Mouse (Mus musculus) thymus, postnatal 36 days (tissue): ENCODE measurements around the gene Kcna2.
A peak's percentile ranks its signal among the peaks of the same experiment; 100 is the strongest.

ENCODE experiments used
- DNase-seq, 2 experiments: peaks; one replicate each; pipeline ENCODE4 v3.0.0; 2022; ENCODE audit warnings: mixed read lengths in 2 of 2

The Kcna2 gene

DNA sequence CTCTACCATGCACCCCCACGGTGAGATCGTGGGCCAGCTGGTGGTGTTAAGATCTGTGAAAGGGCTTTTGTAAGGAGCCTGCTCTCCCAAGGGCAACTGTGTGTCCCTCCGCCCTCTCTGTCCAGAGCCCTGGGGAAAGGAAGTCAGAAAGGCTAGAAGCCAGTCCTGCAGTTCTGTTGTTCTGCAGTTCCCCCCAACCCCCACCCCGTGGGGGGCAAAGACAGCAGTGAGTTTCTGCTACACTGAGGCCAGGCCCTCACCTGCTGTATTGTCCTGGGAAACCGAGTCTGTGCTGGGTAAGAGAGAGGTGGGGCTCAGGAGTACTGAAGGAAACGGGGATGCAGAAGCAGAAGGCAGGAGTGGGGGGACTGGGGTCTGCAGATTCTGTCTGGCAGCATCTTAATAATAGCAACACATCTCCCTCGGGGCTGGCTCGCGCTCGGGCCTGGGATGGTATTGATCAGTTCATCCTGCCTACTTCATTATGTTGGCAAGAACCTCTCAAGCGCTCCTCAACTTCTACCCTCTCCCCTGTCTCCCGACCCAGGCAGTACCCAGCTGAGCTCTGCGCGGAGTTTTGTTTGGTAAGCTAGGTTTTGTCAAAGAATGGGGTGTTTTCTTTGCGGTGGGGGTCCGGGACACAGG, at the start of gene Kcna2:
Gene Kcna2, plus strand, starts transcription at position 336 of the 645 bp plus-strand sequence.
- peak in 1 of 2 experiments; percentile 43 for DNase-seq

DNA sequence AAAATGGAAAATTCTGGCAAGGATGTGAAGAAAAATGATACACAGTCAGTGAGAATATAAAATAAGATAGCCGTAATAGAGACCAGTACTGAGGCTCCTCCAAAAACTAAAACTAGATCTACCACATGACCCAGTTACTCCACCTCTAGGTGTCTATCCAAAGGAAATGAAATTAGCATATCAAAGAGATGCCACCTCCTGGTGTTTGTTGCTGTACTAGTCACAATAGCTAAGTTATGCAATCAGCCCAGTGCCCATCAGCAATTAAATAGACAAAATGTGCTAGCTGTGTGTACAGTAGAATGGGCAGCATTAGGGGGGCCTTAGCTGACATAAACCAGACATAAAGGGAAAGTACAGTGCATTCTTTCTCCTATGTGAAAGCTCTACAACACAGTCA, 39.5 kb upstream of the Kcna2 start:
- DNase-seq, result no peak

DNA sequence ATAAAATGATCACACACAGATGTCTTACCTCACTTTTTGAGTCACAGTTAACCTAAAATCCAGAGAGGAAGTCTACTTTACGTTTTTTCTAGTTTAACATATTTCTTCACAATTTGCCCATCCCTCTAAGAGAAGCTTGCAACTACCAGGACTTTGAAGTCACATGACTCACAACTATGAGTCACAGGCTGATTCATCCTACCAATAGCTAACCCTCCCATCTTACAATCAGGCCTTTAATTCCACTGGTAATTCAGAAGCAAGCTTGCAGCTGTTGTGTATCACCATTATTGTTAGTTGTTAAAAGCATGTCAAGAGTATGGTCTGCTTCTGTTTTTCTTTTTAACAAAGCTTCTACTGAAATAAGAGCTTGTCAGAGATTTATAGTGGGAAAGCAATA, 38.2 kb upstream of the Kcna2 start:
- no peak for DNase-seq

DNA sequence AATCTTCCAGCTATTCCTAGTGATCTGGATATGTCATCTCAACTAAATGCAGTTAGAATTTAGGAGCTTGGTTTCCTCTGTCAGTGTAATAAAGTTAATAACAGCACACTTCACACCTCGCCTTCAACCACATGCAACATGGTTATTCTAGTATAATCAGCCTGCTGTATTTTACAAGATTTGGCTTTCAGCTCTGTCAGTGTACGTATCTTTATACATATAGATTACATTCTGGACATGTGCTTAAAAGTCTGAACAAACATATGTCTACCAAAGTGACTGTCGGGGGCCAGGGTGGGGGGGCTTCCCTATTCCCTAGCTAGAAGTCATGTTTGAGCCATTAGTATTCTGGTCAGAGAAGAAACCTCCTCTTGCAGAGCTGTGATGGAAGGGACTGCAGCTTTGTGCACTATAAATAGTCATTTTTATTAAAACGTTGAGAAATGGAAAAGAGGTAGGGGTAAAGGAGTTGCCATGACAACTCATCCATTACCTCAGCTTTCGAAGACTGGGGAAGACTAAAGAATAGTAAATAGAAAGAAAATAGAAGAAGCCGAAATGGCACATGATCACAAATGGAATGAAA, 35.3 kb upstream of the Kcna2 start:
- no peak for DNase-seq

DNA sequence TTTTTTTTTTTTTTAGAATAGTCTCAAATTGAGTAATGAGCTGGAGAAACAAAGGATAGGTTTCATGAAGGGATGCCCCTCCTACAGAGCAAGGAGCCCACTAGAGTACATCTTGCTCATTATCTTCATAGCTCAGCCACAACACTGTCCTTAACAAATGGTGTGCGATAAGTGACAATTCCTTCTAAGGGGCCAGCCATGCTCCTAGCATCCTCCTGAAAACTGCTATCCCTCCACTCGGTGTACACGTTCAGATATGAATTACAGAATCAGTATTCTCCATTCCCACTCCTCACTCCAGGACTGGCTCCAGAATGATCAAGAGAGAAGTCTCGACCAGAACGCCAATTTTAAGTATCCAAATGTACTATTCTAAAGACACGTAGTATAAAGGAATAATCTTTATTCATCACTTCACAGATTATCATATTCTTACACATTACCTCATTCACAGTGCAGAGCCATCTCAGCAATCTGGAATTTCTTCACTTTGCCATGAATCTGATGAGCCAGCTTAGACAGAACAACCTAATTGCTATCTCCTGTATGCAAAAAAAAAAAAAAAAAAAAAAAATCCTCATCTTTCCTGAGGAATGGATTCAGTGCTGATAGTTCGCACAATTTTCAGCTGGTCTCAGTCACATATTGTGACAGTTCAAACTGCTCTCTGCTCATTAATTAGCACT, 34.6 kb upstream of the Kcna2 start:
- DNase-seq, result no peak

DNA sequence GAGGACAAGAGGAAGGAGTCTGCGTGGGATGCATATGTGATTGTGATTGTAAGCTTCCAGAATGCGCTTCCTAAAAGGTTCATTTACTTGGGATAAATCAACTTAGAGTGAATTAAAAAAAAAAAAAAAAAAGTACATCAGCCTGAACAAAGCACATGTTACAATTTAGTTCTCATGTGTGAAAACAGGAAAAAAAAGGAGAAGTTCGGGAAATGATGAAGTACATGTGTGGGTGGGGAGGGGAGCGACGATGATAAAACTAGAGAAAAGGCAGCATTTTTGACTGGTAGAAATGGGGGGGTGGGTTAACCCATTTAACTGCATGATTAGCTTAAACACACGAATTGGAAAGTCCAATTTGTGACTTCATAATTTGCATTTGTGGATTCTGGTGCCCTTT, 33.7 kb upstream of the Kcna2 start:
- no peak for DNase-seq

DNA sequence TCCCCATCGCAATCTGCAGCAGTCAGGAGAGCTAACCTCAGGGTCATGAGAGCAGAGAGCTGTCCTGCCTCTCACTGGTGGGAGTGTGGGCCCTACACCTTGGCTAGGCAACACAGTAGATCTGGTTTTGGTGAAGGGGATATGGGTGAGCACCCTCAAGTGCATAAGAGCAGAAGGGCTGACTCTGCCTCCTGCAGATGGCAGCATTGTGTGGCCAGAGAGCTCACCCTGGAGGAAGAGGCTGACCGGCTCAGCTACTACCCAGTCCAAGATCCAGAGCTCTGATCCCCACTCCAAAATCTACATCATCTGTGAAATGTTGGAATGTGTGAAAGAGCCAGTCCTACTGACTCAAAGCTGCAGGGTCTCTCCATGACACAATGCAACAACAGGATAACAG, 27.1 kb upstream of the Kcna2 start:
- peak; percentile 67 to 73 for DNase-seq

DNA sequence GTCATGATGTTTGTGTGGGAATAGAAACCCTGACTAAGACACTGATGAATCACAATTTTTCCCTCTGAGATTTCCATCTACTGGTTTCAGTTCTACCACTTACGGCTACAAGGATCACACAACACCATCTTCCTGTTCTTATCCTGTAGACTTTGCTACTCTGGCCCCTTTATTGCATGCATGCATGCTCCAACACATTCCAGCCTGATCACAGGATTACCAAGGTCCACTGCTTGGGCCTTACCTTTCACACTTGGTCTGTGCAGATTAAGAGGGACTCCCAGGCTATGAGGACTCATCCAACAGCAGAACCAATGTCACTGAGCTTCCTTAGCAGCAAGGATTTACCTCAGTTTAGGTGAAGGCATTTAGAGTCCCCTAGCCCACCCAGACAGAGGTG, 25.2 kb upstream of the Kcna2 start:
- no peak for DNase-seq

DNA sequence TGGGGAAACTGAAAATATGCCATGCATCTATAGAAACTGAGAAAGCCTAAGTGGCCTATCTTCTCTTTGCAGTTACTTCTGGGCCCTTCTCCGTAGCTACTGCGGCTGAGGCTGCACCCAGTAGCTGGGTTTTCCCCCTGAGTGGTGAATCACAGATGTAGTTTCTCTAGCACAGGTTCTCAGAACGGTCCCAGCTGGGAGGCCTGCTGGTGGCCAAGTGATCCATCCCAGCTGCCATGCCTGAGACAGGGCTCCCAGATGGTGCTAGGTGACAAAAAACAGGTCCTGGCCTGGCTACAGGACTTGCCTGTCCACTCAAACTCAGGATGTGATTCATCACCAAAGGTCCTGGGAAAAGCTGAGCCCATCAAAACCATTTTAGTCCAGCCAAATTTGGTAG, 24.3 kb upstream of the Kcna2 start:
- peak; percentile 45 to 58 for DNase-seq

DNA sequence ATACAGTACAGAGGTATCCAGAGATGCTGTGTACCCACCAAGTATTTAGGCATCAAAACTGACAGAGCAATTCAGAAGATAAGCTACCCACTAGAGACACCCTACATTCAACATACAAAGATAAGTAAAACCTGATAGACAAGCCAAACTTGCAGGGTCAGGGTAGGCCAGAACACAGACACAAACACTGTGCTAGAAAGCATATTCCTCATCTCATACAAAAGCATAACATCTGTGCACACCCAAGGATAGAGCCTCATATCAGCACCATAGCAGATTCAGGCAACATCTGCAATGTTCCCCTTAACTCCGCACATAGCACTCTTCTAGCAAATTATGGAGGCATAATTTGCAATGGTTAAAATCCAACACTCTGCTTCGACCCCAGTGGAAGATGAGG, 23.8 kb upstream of the Kcna2 start:
- no peak for DNase-seq

DNA sequence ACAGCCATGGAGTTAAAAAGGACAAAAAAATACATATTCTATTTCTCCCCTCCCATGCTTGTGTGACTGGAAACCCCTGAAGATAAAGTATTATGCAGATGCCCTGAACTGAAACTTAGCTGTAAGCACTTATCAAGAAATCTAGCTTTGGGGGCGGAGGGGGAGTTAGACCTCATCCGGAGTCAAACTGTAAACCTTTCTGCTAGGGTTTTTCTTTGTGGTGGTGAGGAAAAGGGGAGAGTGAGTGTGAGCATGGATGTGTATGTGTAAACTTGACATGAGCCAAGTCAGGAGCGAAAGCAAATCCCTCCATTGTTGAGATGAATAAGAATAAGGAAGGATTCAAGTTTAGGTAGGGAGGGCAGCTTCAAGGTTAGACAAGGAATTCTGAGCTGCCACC, 20.1 kb upstream of the Kcna2 start:
- peak; percentile 68 to 72 for DNase-seq

DNA sequence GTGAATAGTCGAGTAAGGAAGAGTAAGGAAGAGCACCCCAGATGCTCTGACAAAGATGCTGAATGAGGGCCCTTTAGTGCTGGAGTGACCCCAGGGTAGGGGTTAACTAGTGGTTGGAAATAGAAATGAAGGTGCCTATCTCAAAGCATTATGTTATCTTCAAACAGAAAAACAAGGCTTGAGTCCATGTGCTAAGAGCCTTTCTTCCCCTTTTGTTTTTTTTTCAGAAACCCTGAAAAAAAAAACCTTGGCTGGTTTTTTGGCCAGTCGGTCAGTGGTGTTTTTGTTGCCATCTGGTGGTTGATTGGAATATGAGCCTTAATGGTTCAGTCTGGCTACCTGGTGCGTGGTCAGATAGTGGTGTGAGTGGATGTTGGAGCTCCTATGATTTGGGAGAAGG, 19.7 kb upstream of the Kcna2 start:
- no peak for DNase-seq

DNA sequence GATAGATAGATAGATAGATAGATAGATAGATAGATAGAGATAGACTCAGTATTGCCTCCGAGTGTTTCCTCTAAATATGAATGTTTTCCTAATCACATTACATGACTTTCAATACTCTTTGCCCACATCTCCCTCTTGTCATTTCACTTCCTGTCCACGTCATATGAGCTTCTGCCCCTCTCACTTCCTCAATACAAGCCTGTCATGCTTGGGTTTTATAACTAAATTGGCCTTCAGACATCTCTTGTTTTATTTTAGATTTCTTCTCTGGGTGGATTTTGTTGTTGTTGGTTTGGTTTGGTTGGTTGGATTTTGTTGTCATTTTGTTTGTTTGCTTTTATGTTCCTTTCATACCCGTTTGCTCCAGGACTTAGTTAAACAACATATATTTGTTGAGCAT, 16.4 kb upstream of the Kcna2 start:
- no peak for DNase-seq

DNA sequence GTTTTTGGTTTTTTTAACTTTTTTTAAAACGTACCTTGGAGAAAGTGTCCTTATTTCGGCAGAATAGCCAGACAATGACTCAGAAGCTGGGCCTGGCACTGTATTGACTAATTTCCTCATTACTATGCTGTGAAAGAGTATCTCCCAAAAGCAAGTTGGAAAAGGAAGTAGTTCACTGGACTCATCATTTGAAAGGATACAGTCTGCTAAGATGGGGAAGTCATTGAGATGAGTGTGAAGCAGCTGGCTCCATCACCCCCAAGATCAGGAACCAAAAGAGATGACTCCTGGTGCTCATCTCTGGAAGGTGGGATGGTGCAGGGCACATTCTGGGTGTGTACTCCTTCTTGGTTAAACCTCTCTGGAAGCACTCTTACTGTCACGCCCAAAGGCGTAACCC, 13.5 kb upstream of the Kcna2 start:
- DNase-seq, result no peak

DNA sequence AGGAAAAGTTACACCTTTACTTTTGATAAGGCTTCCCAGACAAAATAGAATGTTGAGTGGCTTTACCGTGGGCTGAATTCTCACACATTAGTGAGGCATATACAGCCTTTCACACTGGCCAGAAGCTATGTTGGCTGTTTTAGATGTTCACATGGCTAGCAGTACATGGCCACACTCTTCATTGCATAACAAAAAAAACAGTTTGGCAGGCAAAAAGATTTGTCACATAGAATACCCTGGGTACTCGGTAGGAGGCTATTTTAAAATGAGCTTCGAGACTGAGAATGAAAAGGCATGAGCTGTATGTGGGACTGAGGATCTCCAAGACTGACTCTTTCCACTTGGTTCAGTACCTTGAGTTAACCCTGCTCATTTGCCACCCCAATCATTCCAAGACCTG, 12.1 kb upstream of the Kcna2 start:
- DNase-seq, result no peak

DNA sequence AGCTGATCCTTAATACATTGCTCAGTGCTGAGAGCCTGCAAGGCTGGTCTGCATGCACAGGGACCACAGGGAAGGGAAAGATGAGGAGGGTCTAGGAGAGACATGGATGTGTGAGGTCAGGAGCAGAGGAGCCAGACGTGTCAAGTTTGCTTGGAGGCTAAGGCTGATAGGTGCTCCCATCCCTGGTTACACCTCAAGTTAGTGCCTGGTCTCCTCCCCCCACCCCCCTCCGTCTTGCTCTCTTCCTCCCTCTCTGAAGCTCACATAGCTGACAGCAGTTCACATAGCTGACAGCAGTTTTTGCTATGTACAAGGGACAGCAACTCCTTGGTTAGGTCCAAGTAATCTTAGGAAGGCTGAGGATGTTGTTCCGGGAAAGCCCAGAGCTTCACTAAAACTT, 11.5 kb upstream of the Kcna2 start:
- DNase-seq, result peak; percentile 64 to 74

DNA sequence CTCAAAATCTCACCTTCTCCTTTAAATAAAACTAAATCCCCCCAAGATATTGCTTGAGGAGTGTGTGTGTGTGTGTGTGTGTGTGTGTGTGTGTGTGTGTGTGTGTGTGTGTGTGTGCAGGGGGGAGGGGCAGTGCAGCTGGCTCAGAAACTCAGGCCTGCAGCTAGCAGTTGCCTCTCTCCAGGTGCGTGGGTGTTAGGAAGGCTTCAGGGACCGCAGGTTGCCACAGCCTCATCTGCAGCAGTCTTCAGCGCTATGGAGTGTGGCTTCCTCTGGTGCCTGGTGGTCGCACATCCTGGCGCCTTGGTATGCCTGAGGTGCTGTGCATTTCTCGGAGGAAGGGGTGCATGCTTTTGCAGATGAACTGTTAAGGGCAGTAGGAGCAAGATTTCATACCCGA, 10.9 kb upstream of the Kcna2 start:
- peak; percentile 83 to 93 for DNase-seq

DNA sequence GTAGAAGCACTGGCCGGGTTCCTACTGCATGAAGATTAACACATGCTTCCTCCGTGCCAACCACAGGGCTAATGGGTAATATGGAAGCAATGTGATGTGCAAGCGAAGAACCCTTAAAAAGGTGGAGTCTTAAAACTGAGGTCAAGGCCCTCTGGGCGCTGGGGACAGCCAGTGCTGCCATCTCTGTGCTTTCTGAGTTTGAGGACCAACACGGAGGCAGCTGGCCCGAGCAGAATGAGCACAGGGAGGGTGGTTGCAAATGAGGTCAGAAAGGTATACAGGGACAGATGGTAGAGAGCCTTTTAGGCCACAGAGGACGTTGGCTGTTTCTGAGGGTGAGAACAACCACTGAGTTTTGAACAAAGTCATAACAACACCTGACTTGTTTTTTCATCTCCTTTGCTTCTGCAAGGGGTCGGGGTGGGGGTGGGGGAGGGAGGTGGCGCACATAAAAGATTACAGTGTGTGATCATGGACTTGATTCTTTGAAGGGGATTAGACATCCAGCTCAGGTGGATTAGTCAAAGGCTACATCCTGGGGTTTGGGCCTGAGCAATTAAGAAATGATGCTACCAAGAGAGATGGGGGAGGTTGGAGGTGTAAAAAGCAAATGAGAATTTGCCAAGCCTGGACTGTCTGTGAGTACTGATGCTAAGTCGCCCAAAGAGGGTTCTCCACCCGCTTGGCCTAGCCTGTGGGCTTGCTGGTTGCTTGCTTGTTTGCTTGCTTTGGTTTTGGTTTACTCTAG, 10.4 kb upstream of the Kcna2 start:
- DNase-seq, result peak; percentile 68 to 72

DNA sequence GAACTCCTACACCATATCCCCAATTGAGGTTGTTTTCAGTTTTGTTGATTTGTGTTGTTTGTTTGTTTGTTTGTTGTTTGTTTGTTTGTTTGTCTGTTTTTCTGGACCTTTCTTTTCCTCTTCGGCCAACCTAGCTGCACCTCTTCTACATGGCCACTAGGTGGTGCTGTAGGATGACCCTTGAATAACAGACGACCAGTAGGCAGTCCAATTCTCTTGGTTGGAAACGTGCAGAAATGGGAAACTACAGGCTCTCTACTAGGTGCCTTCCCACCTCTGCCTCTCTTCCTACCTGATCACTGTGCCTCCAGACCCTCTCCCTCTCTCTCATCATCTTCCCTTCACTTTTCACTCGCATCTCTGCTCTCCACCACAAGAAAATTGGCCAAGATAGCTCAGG, 6.9 kb upstream of the Kcna2 start:
- DNase-seq, result peak; percentile 31 to 50

DNA sequence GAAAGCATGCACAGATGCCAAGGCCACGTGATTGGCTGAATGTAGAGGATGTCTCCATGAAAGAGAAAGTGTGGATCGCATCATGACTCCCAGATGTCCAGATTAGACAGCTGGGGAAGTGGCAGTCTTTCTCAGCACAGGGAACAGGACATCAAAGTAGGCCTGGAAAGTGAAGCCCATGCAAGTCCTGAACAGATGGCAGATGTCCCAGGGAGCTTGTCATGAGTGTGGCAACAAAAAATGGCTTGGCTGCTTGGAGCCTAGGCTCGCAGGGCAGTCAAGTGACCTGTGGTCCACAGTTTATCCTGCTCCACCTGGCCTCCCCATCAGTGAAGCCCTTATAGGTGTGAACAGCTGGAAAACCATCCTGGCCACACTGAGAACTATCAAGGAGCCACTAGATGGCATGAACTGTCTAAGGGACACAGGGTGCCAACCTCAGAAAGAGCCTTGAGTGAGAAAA, 4.6 kb upstream of the Kcna2 start:
- no peak for DNase-seq

DNA sequence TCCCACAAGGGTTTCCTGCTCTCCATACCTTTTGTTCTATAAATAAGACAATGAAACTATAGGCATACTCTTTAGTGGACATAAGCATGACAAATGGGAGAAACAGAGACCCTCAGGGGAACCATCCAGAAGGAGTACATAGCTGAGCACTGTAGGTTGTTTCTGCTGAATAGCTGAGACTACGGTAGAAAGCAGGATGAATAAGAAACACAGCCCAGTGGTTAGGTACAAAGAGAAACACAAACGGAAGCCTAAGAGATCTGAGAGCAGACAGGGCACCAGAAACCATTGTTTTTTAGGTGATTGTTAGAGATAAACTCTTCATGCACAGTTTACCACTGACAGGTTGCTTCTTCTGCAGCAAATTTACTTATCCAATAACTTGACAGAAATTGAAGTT, 1.1 kb upstream of the Kcna2 start:
- DNase-seq, result peak in 1 of 2 experiments; percentile 10

DNA sequence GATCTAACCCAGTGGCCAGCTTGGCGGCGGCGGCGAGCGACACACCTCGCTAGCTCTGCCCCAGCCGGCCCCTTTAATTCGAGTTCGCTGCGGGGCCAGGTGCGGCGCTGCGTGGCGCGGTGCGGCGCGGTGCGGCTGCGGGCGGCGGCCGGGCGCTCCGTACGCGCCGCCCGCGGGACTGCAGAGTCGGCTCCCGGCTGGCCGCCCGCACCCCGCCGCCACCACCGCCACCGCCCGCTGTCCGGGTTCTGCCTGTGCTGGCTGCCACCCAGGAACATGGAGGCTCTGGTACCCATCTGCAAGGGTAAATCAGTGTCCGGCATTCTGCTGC, 475 bp downstream of the Kcna2 start:
- no peak for DNase-seq

DNA sequence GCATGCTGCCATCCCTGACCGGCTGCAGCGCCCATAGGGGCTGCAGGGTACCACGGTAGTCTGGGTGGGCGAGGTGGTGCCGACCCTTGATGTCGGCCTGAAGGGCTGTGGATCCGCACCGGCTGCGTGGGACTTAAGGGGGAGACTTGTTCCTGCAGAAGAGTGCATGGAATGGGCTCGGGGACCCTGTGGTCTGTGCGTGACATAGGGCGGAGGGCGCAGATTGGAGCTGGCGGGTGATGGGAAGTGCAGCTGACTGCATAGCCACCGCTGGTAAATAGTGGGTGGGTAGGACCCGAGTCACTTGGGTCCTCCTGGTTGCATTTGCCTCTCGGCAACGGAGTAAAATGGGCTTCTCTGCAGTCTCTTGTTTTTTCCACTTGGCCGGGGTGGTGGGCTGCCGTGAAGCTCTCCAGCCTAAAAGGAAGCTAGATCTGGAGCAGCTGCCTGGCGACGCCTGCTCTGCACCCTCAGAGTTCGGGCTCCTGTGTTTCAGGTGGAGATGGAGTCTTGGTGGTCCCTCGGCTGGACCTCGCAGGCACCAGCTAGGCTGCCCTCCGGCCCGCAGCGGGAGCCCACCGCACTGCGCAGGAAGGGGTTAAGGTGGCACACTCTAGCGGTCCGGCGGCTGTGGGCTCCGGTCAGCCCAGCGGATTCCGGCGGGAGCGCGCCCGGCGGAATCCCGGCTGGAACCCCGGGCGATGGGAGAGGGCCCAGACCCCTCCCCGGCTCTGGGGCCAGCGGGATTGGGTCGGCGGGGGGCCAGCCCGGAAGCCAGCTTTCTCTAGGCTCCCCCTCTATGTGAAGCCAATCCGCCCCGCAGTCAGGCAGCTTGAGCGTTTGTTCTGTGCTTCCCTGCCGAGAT, 1.1 kb downstream of the Kcna2 start:
- peak; percentile 37 to 45 for DNase-seq
